Mouse (Mus musculus): ENCODE data around the gene Pdap1.
"Not testable (repeated sequence)": the region's sequence is repeated elsewhere in the genome, so short reads cannot be mapped to it uniquely, and the experiment has no call there.

The Pdap1 gene

DNA sequence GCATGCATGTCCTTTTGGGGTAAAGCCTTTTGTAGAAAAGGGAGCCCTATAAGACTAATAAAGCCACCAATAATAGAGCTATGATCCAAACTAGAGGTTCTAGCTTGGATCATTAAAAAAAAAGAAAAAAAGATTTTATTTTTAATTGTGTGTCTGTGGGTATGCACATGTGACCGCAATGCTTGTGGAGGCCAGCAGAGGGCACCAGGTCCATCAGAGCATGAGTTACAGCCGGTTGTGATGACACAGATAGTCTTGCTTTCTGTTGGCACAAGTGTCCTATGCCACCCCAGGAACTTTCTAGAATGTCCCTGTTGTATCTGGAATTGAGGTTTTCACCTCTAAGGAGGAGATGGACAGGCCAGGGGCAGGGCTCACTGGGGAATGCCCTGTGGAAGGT, 20.7 kb downstream of the Pdap1 start:
- no peak for DNase-seq (ENCODE audit: low spot score in 2 of 2)

DNA sequence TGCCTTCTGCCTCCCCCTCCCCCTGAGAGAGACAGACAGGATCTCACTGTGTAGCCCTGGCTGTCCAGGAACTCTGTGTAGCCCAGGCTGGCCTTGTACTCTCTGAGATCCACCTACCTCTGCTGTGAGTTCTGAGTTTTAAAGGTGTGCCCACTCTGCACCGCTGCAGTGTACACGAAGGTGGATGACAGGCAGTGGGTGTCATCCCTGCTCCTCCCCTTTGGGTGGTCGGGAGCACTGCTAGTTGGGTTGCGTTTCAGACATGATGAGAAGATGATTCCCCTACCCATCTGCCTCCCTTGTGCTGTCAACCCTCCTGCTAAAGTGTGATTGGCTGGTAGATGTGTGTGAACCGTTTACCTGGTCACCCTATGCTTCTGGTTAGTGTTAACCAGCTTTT, 21.6 kb downstream of the Pdap1 start:
- DNase-seq (ENCODE audit: low spot score in 2 of 2) = no peak

DNA sequence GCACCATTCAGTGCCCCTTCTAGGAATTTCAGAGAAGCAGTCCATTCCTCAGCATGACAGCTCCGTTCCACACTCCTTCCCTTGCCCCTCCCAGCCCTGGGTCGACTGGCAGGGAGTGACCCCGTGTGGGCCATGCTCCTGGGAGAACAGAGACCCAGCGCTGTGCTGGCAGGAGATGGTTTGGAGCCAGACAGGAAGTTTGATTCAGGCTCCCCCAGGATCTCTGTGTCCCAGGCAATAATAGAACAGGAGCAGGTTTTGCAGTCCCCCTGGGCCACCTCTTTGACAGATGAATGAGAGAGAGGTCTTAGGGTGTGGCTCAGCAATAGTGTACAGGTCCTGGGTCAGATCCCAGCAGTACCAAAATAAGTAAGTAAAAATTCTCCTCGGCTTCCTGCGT, 22.0 kb downstream of the Pdap1 start:
- DNase-seq (ENCODE audit: low spot score in 2 of 2) = no peak

DNA sequence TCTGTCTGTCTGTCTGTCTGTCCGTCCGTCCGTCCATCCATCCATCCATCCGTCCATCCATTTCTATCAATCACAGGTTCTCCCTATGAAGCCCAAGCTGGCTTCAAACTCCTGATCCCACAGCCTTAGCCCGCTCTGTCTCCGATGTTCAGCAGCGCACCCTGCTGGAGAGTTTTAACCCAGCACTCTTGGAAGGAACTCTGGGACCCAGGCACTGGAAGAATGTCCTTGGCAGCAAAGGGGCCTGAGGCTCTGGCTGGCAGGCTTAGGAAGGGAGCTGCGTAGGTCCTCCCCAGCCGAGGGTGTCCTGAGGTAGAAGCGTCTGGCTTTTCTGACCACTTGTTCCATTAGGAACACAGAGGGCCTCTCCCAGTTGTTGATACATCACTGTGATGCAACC, 23.1 kb downstream of the Pdap1 start:
- DNase-seq (ENCODE audit: low spot score in 2 of 2) = peak; percentile 55 to 73

DNA sequence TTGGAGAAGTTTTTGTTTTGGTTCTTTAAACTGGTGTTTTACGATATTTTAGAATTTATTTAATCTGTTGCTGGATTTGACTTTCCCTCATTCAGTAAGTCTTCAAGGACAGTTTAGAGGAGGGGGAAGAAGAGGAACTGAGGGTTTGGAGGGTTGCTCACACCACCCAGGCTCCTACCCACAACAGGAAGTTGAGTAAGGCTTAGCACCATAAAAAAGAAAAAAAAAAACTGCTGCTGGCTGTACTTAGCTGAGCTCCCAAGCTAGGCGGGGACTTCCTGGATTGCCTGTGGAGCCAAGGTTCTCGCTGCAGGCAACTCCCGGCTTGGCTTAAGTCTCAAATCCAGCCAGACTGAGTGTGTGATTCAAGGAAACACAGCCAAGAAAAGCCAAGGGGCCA, 23.7 kb downstream of the Pdap1 start:
- DNase-seq (ENCODE audit: low spot score in 2 of 2) = peak; percentile 43 to 76

DNA sequence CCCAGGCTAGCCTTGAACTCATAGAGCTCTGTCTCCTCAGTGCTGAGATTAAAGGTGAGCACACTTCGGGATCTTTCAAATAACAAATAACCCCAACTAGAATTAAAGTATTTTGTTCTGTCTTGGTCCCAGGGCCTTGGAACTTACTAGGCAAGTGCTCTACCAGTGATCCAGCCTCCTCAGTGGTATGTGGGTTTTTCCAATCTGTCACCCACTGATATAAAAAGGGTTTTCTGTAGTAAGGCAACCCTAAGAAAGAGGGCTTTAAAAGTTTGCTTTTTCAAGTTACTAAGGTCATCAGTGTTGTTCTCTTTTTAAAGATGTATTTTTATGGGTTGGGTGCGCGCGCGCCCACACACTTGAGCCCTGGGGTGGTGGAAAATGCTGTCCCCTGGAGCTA, 24.3 kb downstream of the Pdap1 start:
- DNase-seq (ENCODE audit: low spot score in 2 of 2) = no peak

DNA sequence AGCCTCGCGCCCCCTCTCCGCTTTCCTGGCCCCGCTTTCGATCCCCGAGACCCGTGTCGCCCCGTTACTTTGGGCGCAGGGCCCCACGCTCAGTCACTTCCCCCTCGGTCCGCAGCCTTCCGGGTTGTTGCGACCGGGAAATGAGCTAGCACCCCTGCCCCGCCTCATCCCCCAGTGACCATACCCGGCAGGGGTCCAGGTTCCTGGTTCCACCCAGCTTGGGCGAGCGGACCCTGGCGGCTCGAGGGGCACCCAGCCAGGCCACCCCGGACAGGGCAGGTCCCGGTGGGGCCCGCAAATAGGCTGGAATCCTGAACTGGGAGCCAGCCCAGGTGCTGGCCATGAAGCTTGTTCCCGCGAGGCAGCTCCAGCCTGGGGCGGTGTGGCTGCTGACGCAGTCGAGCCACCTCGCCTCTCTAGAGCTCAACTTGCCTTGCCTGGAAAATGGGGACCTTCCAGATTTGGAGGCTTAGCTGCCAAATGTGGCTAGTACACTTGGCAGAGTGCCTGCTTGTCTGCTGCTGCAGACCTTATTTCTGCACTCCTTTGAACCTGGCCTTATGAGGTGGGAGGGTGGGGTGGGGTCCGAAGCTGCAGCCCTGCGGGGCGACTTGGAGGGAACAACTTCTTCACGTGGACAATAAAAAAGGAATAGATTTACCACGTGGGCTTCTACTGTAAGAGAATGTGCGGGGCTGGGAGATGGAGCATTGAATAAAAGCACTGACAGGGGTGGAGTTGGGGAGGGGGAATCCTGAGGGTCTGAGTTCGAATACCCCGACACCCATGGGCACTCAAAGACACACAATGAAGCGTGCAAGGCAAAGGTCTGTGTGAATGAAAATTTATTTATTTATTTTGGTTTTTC, 25.2 kb downstream of the Pdap1 start:
- DNase-seq (ENCODE audit: low spot score in 2 of 2) = peak; percentile 68 to 75

DNA sequence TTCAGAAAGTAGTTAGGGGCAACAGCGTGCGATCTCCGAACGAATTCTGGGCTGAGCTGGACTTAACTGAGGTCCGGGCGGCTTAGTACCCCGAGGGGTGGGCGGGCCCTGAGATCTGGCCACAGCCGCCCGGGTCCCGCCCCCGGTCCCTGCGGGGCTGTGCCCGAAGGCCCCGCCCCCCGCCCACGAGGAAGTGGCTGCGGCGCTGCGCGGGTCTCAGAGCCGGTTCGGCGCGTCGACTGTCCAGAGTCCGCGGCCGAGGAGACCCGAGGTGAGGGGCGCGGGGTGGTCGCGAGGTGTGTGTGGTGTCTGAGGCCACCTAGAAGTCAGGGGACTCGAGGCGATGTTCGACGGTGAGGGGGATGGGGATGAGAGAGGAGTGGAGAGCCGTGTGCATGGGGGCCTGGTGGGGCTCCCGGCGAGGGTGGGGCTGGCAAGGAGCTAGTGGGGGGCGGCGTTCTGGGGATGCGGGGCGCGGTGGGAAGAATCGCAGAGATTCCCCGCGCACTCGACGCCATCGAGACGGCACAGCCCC, 25.9 kb downstream of the Pdap1 start, which contains the start of gene Arpc1b:
Gene Arpc1b (plus strand): TSS at position 145 of the 535 bp plus-strand sequence.
- peak; percentile 63 to 75 for DNase-seq (ENCODE audit: low spot score in 2 of 2)

DNA sequence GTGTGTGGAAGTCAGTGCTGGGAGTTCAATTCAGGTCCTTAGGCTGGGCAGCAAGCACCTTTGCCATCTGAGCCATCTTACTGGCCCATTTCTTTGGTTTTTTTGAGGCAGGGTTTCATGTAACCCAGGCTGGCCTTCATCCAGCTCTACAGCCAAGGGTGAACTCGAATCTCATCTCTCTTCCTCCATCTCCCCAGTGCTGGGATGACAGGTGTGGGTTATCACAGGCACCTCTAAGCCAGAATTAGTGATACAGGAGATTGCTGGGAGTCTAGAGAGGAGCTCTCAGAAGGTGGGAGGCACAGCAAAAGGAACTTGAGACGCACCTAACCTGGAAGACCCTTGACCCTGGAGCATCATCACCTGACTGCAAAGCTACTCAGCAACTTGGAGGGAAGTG, 26.6 kb downstream of the Pdap1 start:
- no peak for DNase-seq (ENCODE audit: low spot score in 2 of 2)

DNA sequence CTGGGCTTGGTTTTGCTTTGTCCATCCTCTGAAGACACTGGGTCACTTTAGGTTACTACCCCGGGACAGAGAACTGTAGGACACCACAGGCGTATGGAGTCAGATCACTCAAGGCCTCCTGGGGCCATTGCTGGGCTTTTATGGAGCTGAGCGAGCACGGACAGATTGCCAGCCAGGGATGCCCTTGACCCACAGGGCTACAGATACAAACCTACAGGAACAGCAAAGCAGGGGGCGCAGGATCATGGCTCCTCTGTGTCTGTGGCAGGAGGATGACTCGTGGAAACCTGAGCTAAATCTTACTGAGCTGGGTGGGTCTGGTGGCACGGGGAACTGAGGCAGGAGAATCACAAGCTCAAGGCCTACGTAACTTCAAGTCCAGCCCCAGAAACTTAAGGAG, 27.5 kb downstream of the Pdap1 start:
- DNase-seq (ENCODE audit: low spot score in 2 of 2) = no peak

DNA sequence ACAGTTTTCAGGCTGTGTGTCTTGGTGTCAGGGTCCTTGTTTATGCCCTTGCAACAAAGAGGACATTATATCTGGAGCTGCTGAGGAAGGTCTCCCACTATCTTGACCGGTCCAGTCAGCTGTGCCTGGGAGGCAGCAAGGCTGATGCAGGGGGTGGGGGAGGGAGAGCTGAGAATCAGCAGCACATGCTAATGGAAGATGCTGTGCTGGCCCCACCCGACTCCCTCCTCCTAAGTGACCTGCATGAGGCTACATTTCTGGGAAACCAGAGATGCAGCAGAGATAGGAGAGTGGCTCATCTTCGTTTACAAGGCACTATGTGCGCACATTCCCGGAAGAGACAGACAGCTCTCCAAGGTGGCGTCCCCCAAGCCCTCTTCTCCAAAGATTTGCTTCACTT, 29.6 kb downstream of the Pdap1 start:
- DNase-seq (ENCODE audit: low spot score in 2 of 2) = no peak

DNA sequence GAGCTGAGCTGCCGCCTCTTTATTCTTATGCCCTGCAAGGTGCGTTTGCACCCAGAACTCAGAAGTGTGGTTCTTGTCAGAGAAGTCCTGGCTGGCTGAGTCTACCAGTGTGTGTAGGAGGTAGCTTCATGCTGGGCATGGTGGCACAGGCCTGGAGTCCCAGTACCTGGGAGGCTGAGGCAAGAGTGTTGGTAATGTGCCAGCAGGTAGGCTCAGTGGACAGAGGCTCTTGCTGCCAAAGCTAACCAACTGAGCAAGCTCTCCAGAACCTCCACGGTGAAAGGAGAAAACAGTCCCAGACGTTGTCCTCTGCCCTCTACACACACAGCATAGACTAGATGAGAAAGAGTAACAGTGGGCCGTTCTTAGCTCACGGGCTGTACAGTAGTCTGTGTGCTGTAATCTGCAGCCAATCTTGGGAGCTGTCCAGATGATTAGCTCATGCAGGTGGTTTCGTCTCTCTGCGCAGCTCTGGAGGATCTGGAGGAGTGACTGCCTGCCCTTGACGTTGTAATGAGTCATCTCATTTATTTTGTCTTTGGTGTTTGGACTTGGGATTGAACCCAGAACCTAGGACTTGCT, 34.3 kb downstream of the Pdap1 start:
- no peak for DNase-seq (ENCODE audit: low spot score in 2 of 2)

DNA sequence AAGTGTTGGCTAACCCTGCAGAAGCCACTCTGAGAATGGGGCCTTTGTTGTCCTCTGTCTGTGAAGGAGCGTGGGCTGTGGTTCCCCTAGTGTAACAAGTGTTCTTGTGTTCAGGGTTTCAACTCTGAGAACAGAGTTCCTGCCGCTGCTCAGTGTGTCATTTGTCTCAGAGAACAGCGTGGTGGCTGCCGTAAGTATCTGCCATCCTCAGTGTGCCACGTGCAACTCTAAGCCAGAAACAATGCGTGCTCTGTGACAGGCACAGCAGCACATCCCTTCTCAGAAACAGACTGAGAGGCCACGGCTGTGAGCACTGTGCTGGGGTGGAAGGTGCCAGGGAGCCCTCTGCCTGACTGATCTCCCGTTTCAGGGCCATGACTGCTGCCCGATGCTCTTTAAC, 35.7 kb downstream of the Pdap1 start:
- DNase-seq (ENCODE audit: low spot score in 2 of 2) = no peak

DNA sequence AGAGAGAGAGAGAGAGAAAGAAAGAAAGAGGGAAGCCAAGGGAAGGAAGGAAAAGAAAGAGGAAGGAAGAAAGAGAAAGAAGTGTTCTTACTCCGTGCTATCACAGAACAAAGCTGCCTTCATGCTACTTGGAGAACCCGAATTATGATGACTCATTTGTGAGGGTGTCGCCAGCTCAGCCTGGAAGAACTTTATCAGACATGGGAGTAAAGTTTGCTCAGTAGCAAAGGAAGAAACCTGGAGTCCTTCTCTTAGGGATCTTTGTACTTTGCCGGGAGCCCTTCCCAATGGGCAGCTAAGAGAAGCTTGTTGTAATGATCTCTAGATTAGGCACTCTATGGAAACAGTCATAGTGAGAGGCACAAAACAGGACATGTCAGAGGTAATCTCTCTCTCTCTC, 37.3 kb downstream of the Pdap1 start:
- DNase-seq (ENCODE audit: low spot score in 2 of 2) = no peak

DNA sequence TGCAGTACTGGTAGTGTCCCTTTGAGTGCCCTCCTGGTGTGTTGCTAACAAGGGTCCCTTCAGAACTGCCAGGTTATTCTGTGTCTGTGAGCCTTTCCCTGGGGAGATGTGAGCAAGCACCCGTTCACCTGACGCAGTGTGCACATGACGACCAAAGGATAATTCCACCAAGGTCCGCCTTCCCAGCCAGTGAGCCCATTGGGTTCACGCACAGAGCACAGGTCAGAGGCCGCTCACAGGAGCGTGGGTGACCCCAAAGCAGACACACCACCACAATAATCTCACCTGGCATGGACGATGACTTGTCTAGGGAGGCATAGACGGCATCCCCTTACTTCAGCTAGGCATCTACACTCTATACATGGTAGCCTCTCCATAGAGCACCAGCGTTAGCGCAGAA, 38.6 kb downstream of the Pdap1 start:
- not testable (repeated sequence) for DNase-seq (ENCODE audit: low spot score in 2 of 2)

DNA sequence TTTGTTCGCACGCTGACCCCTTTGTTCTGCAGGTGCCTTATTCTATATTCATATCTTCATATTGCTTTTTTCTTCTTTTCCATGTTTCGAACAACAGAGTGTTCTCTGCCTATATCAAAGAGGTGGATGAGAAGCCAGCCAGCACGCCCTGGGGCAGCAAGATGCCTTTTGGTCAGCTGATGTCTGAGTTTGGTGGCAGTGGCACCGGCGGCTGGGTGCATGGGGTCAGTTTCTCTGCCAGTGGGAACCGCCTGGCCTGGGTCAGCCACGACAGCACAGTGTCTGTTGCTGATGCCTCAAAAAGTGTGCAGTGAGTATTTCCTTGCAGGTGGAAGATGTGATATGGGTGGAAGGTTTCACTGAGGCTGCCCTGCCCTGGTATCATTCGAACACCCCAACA, 39.1 kb downstream of the Pdap1 start:
- DNase-seq (ENCODE audit: low spot score in 2 of 2) = no peak

DNA sequence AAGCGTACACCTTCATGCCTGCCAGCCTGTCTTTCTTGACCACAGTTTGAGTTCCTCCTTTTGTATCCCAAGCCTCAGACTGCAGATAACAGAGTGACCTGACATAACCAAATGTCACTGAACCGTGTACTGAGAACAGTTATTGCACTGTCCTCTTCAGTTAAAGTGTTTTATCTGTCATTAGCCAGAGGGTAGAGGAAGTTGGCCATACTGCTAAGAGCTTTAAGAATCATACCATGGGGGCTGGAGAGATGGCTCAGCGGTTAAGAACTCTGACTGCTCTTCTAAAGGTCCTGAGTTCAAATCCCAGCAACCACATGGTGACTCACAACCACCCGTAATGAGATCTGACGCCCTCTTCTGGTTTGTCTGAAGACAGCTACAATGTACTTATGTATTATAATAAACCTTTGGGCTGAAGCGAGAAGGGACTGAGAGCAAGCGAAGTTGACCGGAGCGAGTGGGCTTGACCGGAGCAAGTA, 41.7 kb downstream of the Pdap1 start:
- DNase-seq (ENCODE audit: low spot score in 2 of 2) = no peak

DNA sequence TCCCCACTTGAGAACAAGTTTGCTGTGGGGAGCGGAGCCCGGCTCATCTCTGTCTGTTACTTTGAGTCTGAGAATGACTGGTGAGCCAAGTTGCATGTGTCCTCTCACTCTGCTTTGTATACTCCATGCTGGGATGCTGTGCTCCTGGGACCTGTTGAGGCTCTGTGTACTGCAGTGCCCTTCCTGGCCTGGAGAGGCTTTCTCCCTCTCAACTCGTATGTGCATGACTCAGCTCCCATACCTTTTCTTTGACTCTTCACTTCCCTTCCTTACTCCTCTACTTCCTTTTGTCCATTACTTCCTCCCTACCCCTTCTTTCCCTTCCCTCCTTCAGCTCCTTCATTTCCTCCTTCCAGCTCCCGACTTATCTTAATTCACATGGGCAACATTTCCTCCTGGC, 43.8 kb downstream of the Pdap1 start:
- no peak for DNase-seq (ENCODE audit: low spot score in 2 of 2)

DNA sequence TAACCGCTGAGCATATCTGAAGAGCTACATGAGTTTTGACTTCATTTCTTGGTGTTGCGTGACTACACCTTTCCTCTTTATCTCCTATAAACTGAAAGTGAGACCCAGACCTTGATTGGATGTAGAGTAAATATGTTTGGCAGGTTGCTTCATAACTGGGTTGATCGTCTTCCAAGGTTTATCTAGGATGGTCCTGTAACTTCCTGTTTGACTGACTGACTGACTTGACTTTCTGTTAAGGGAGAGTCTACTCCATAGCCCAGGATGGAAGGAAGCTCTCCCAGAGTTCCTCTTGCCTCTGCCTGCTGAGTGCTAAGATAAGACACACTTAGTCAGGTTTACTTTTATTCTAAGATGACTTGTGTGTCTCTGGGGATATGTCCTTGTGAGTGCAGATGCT, 50.2 kb downstream of the Pdap1 start:
- DNase-seq (ENCODE audit: low spot score in 2 of 2) = no peak

DNA sequence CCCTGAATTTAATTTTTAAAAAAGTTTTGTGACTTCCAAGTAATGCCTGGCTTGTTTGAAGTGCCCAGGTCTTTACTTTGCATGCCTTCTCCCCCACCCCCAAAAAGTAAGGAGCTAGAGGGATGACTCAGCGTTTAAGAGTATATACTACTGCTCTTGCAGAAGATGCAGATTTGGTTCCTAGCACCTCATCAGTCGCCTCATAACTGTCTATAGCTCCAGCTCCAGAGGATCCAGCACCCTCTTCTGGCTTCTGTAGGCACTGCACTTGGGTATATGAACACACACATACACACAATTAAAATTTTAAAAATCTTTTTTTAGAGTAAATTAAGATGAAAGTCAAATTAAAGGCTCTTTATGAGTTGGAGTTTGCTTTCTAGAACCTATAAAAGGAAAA, 51.9 kb downstream of the Pdap1 start:
- no peak for DNase-seq (ENCODE audit: low spot score in 2 of 2)

DNA sequence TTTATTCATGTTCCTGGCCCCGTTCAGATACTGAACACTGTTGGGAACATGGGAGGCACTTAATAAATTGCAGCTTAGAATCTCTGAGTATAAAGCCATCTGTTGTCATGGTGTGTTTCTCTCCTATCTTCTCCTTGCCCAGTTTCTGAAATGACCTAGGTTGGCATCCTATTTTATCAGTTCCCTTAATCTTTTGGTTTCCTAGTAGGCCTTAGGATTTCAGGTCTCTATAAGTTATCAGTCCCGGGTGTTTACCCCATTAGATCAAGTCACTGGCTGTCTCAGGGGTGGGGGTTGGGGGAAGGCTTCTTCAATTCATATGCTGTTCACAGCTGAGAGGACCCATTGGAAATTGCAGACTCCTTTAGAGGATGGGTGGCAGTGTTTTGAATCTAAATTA, 55.2 kb downstream of the Pdap1 start:
- DNase-seq (ENCODE audit: low spot score in 2 of 2) = no peak

DNA sequence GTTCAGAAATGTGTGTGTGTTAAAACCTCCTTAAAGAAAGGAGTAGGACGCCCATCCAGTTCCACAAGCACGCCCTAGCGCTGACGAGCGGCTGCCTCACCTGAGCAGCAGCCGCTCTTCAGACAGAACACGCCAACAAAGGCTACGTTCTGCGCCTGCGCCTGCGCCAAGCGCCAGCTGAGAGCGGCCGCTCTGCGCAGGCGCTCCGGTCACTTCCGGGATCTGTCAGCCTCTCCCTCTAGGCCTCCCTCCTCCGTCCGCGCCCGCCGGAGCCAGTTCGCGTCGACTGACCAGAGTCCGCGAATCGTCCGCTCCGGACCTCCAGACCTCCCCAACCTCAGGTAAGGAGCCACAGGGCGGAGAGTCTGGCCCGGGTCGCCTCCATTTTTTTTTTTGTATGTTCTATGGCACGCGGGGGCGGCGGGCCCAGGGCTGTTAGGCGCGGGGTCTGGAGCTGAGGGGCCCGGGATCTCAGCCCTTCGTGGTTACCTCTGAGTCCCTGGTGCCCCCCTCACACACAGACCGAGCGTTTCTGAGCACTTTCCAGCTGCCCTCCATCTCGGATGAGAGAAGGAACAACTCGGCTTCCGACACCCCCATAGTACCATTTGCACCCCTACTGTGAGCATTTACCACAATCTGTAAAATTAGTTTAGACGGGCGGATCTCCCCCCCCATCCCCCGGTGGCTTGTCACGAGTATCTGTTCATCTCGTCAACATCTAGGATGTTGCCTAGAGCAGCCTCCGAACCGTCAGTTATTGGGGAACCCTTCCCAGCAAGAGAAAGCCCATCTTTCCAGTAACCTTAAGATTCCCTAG, 56.2 kb downstream of the Pdap1 start, which contains the start of the genes Arpc1a and Kpna7:
Gene Arpc1a (plus strand): TSS at position 199 of the 820 bp plus-strand sequence.
Gene Kpna7 (minus strand): TSS at position 399 of the 820 bp plus-strand sequence.
- DNase-seq (ENCODE audit: low spot score in 2 of 2) = peak; percentile 87 to 92

Measured in urinary bladder, postnatal 36 days (tissue).